Mouse (Mus musculus) heart, postnatal 25 days (tissue): ENCODE results near the gene Mmd2. TPM values are rescaled to one million over a fixed set of nuclear protein-coding genes. Genes with fewer than 3 reads are reported as not detected.

Experiments used
- DNase-seq: peaks from one replicate; pipeline ENCODE4 v3.0.0; 2022; ENCODE audit warnings: low spot score
- intact Hi-C: fragments of 180-260 bp; cut with DNase I; formaldehyde crosslinking; loops from one replicate; pipeline ENCODE4 v1.15.1; 2025
- total RNA-seq, 2 experiments: library from RNA; stranded (reverse); gene quantifications; 2 replicates each; pipeline ENCODE4 v1.2.3; 2021

Gene Mmd2
- total RNA-seq, 2 experiments from 2014 or later, result 0.11 to 0.21 TPM

GRCm38 (mm10) chr5:142614513-142614912, 5.9 kb upstream of the Mmd2 start:
- intact Hi-C loops, result no loop called here
- no peak for DNase-seq

- no peak for DNase-seq
- intact Hi-C loops, result no loop called here
Measured at GRCm38 (mm10) chr5:142610362-142610761, 1.8 kb upstream of the Mmd2 start.

- intact Hi-C loops, result no loop called here
- DNase-seq, result no peak
Measured at GRCm38 (mm10) chr5:142608989-142609325, 357 bp upstream of the Mmd2 start.

- intact Hi-C loops, result no loop called here
Measured at GRCm38 (mm10) chr5:142605288-142605687, 3.3 kb downstream of the Mmd2 start.

GRCm38 (mm10) chr5:142604379-142604778, 4.2 kb downstream of the Mmd2 start:
- intact Hi-C loops, result no loop called here
- DNase-seq, result no peak

More at GRCm38 (mm10) chr5:142605288-142605687, 3.3 kb downstream of the Mmd2 start:
- DNase-seq, result no peak

GRCm38 (mm10) chr5:142597648-142598390, 10.8 kb downstream of the Mmd2 start:
- intact Hi-C loops, result no loop called here
- DNase-seq, result no peak

- no peak for DNase-seq
- intact Hi-C loops, result no loop called here
Measured at GRCm38 (mm10) chr5:142596723-142597122, 11.9 kb downstream of the Mmd2 start.

GRCm38 (mm10) chr5:142595698-142596097, 12.9 kb downstream of the Mmd2 start:
- intact Hi-C loops, result no loop called here
- DNase-seq, result no peak

GRCm38 (mm10) chr5:142590953-142591616, 17.5 kb downstream of the Mmd2 start:
- intact Hi-C loops, result no loop called here

GRCm38 (mm10) chr5:142583616-142584126, 24.9 kb downstream of the Mmd2 start:
- no peak for DNase-seq
- intact Hi-C loops, result no loop called here

More at GRCm38 (mm10) chr5:142590953-142591616, 17.5 kb downstream of the Mmd2 start:
- DNase-seq, result no peak

GRCm38 (mm10) chr5:142581517-142581916, 27.1 kb downstream of the Mmd2 start:
- no peak for DNase-seq
- intact Hi-C loops, result loop anchor here (2.0 kb wide), 1 partner anchor 137 kb away; no protein-coding TSS in a partner anchor

- intact Hi-C loops, result no loop called here
- DNase-seq, result no peak
Measured at GRCm38 (mm10) chr5:142578192-142578591, 30.4 kb downstream of the Mmd2 start.

- no peak for DNase-seq
- intact Hi-C loops, result no loop called here
Measured at GRCm38 (mm10) chr5:142576832-142577231, 31.8 kb downstream of the Mmd2 start.

- no peak for DNase-seq
- intact Hi-C loops, result no loop called here
Measured at GRCm38 (mm10) chr5:142574323-142575057, 34.1 kb downstream of the Mmd2 start.

- intact Hi-C loops, result no loop called here
- no peak for DNase-seq
Measured at GRCm38 (mm10) chr5:142564606-142565005, 44.0 kb downstream of the Mmd2 start.

GRCm38 (mm10) chr5:142560261-142560660, 48.3 kb downstream of the Mmd2 start:
- no peak for DNase-seq
- intact Hi-C loops, result no loop called here

GRCm38 (mm10) chr5:142557397-142558067, 51.1 kb downstream of the Mmd2 start:
- no peak for DNase-seq
- intact Hi-C loops, result loop anchor here (1.0 to 5.0 kb wide), 2 partner anchors 65 to 161 kb away; no protein-coding TSS in a partner anchor

- no peak for DNase-seq
- intact Hi-C loops, result loop anchor here (1.0 to 5.0 kb wide), 2 partner anchors 66 to 162 kb away; no protein-coding TSS in a partner anchor
Measured at GRCm38 (mm10) chr5:142556721-142557120, 51.9 kb downstream of the Mmd2 start.

- DNase-seq, result no peak
- intact Hi-C loops, result loop anchor here (5.0 kb wide), 1 partner anchor 66 kb away; no protein-coding TSS in a partner anchor
Measured at GRCm38 (mm10) chr5:142555866-142556265, 52.7 kb downstream of the Mmd2 start.
